Mouse (Mus musculus) midbrain, embryonic 11.5 days (tissue): ENCODE data around the gene Fkbp7. TPM values are rescaled to one million over a fixed set of nuclear protein-coding genes. Genes with fewer than 3 reads are reported as not detected.
"Not testable (repeated sequence)": the region's sequence is repeated elsewhere in the genome, so short reads cannot be mapped to it uniquely, and the experiment has no call there.

Source experiments
- ATAC-seq: fragments of 200-750 bp; cut with Nextera tagmentation; 2 replicates; pipeline ENCODE4 v1.8.0; 2017; ENCODE audit warnings: moderate TSS enrichment, moderate library complexity; ENCODE audit not compliant: low FRiP score
- DNase-seq: peaks from one replicate; pipeline ENCODE4 v3.0.0; 2015; ENCODE audit warnings: low spot score; ENCODE audit errors: missing footprints
- H3K27ac ChIP-seq: fragments of 300-500 bp; sonication (generic); 2 replicates; pipeline ENCODE4 v1.5.1; 2014; ENCODE audit warnings: low read depth, low read length
- H3K27me3 ChIP-seq: fragments of 300-500 bp; sonication (generic); 2 replicates; pipeline ENCODE4 v1.6.1; 2014; ENCODE audit warnings: mild to moderate bottlenecking, low read length, moderate library complexity, mixed read lengths; ENCODE audit not compliant: control insufficient read depth, insufficient read depth
- H3K36me3 ChIP-seq: fragments of 300-500 bp; sonication (generic); 2 replicates; pipeline ENCODE4 v1.6.1; 2014; ENCODE audit warnings: mild to moderate bottlenecking, low read length, moderate library complexity, mixed read lengths; ENCODE audit not compliant: control insufficient read depth, insufficient read depth
- H3K4me1 ChIP-seq: fragments of 300-500 bp; sonication (generic); 2 replicates; pipeline ENCODE4 v1.6.1; 2014; ENCODE audit warnings: low read length; ENCODE audit not compliant: control insufficient read depth, insufficient read depth
- H3K4me2 ChIP-seq: fragments of 300-500 bp; sonication (generic); 2 replicates; pipeline ENCODE4 v1.6.1; 2014; ENCODE audit warnings: mild to moderate bottlenecking, moderate library complexity
- H3K4me3 ChIP-seq: fragments of 300-500 bp; sonication (generic); 2 replicates; pipeline ENCODE4 v1.5.1; 2014; ENCODE audit warnings: low read depth, low read length
- H3K9ac ChIP-seq: fragments of 300-500 bp; sonication (generic); 2 replicates; pipeline ENCODE4 v1.6.1; 2014; ENCODE audit warnings: low read length
- H3K9me3 ChIP-seq: fragments of 300-500 bp; sonication (generic); 2 replicates; pipeline ENCODE4 v1.6.1; 2016; ENCODE audit warnings: low read length; ENCODE audit not compliant: control insufficient read depth
- WGBS: fragments of 180-500 bp; shearing (Covaris S2); extraction: QIAGEN DNeasy Blood & Tissue Kit; methylation state at CpG from one replicate; pipeline ENCODE4 v1.1.7; 2014; 5-methylcytosine and 5-hydroxymethylcytosine counted together
- polyA plus RNA-seq: library from polyadenylated mRNA; unstranded; fragments of >200 nt; fragmentation: Nextera tagmentation; extraction: Ambion mirVana; gene quantifications from 2 replicates; pipeline ENCODE4 v1.2.1, GENCODE M21; 2014

Gene Fkbp7
- polyA plus RNA-seq, 1 experiment from 2014 or later = 18.2 TPM

GRCm38 (mm10) chr2:76630293-76630692 is 42.6 kb downstream of the Fkbp7 start:
- Histone ChIP-seq H3K27me3 (no peaks in the 10 kb centered on the region), H3K4me3 (no peak overlapping the region), H3K27ac (no peak overlapping the region), H3K9me3 (peaks cover 3% of the 10 kb centered on the region; the same call in 1 of the 2 replicates), H3K4me2 (no peak overlapping the region), H3K9ac (no peak overlapping the region), H3K36me3 (peaks cover 38% of the 10 kb centered on the region), H3K4me1 (no peaks in the 10 kb centered on the region)
- no peak for ATAC-seq
- DNase-seq = no peak
- 95% methylated on average over 12 of the region's 12 CpGs for WGBS

GRCm38 (mm10) chr2:76622316-76622715 is 50.6 kb downstream of the Fkbp7 start:
- not testable (repeated sequence) for H3K4me3 ChIP-seq, H3K4me2 ChIP-seq, H3K9ac ChIP-seq, H3K27ac ChIP-seq, H3K4me1 ChIP-seq, DNase-seq, H3K27me3 ChIP-seq, ATAC-seq, H3K9me3 ChIP-seq
- H3K36me3 ChIP-seq = peaks cover 24% of the 10 kb centered on the region
- 92% methylated on average over 2 of the region's 2 CpGs for WGBS

- Histone ChIP-seq H3K4me3 (no peak overlapping the region), H3K27me3 (no peaks in the 10 kb centered on the region), H3K27ac (no peak overlapping the region), H3K36me3 (peaks cover 20% of the 10 kb centered on the region), H3K4me1 (no peaks in the 10 kb centered on the region), H3K4me2 (no peak overlapping the region), H3K9me3 (peaks cover 3% of the 10 kb centered on the region; the same call in 1 of the 2 replicates), H3K9ac (no peak overlapping the region)
- ATAC-seq (no peak), DNase-seq (no peak)
- 81% methylated on average over 1 of the region's 1 CpGs for WGBS
Observed at GRCm38 (mm10) chr2:76621724-76622123, 51.2 kb downstream of the Fkbp7 start.

GRCm38 (mm10) chr2:76620188-76620587 is 52.7 kb downstream of the Fkbp7 start:
- WGBS = 89% methylated on average over 5 of the region's 5 CpGs
- Histone ChIP-seq H3K27ac (no peak overlapping the region), H3K9me3 (no peaks in the 10 kb centered on the region), H3K9ac (no peak overlapping the region), H3K4me2 (no peak overlapping the region), H3K27me3 (no peaks in the 10 kb centered on the region), H3K4me1 (no peaks in the 10 kb centered on the region), H3K36me3 (peaks cover 11% of the 10 kb centered on the region; the same call in 1 of the 2 replicates), H3K4me3 (no peak overlapping the region)
- DNase-seq = no peak
- ATAC-seq = no peak

GRCm38 (mm10) chr2:76618078-76618477 is 54.8 kb downstream of the Fkbp7 start:
- H3K4me3 ChIP-seq = no peak overlapping the region
- no peaks in the 10 kb centered on the region for H3K4me1 ChIP-seq
- DNase-seq (peak; percentile 90), ATAC-seq (peak; percentile 48; the same call in 1 of the 2 replicates)
- no peak overlapping the region for H3K27ac ChIP-seq
- H3K9ac ChIP-seq = no peak overlapping the region
- 56% methylated on average over 1 of the region's 1 CpGs for WGBS
- peaks cover 2% of the 10 kb centered on the region; the same call in 1 of the 2 replicates for H3K36me3 ChIP-seq
- H3K27me3 ChIP-seq = no peaks in the 10 kb centered on the region
- no peak overlapping the region for H3K4me2 ChIP-seq
- no peaks in the 10 kb centered on the region for H3K9me3 ChIP-seq

Other genes starting within 250 kb of the Fkbp7 start
- 90.9 and 106 TPM in 2 replicates for gene Prkra, start 25.1 kb downstream of the Fkbp7 start, polyA plus RNA-seq
- gene Pjvk, start 24.6 kb downstream of the Fkbp7 start, polyA plus RNA-seq = 0.55 and 0.75 TPM in 2 replicates
- 11.7 and 12.9 TPM in 2 replicates for gene Plekha3, start 2.2 kb upstream of the Fkbp7 start, polyA plus RNA-seq